Mouse (Mus musculus): ENCODE results near the gene Slc22a1. TPM values are rescaled to one million over a fixed set of nuclear protein-coding genes. Genes with fewer than 3 reads are reported as not detected.

Gene Slc22a1
- 6.8 and 6.9 TPM in 2 replicates for polyA plus RNA-seq (2015; fragmentation: Nextera tagmentation; extraction: Ambion mirVana)

GRCm38 (mm10) chr17:12675646-12676045 lies at the start of gene Slc22a1:
Gene Slc22a1, minus strand, starts transcription at chr17:12675829.
- H3K4me3 ChIP-seq (replicated peaks): no peak within 1 kb of the TSS
- H3K27ac ChIP-seq: peak within 1 kb of the TSS; percentile 56
- H3K9ac ChIP-seq: no peak within 1 kb of the TSS
- H3K4me1 ChIP-seq: peaks cover 3% of the 10 kb centered on the region; the same call in 1 of the 2 replicates
- no peaks in the 10 kb centered on the region; the same call in 1 of the 2 replicates for H3K9me3 ChIP-seq (replicated peaks)
- no peaks in the 10 kb centered on the region for H3K27me3 ChIP-seq
- 76% methylated on average over 7 of the region's 7 CpGs for WGBS
- no peak for ATAC-seq (replicated peaks; ENCODE audit: low FRiP score)
- peaks cover 8% of the 10 kb centered on the region for H3K36me3 ChIP-seq
- H3K4me2 ChIP-seq: no peak within 1 kb of the TSS

DNA sequence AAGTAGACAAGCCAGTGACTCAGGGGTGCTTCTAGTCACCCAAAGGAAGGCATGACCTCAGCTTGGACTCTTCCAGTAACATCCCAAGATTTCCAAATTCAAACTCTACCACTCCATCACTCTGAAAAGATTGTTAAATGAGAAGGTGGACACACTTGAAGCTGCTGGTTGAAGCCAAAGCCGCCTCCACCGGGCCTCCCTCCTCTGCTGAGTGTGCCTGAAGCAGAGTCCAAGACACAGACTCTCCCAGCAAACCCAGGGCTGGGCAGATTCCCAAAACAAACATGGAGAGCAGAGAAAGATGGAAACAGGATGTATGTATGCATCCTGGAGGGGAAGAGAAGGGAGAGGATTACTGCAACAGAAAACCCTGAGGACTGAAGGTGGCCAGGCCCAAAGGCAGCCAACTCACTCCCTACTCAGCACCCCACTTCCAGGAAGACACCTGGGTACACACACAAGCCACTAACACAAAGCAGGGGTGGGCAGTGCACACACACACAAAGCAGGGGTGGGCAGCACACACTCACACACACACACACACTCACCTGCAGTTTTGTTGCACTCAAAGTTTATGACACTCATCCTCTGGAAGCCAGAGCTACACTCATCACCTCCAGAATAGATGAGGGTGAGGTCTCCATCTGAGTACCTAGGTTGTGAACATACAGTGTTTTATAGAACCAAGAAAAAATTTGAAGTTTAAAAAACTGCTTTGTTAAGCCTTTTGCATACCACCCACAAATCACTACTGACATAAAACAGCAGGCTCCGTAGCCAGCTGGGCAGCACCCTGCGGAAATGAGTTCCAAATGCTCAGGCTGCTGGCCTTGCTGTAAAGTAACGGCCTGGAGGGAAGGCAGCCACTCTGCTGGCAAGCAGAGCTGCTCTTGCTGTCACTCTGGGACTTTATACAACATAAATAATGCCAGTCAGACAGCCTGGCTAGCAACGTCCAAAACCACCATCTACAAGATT lies 49.4 kb upstream of the Slc22a1 start:
- WGBS: 24% methylated on average over 6 of the region's 6 CpGs
- H3K36me3 ChIP-seq: peaks cover 54% of the 10 kb centered on the region
- peak overlapping the region; percentile 92 for H3K27ac ChIP-seq
- no peak overlapping the region for H3K9ac ChIP-seq
- peak; percentile 65 for ATAC-seq (replicated peaks; ENCODE audit: low FRiP score)
- H3K4me1 ChIP-seq: peaks cover 64% of the 10 kb centered on the region
- H3K27me3 ChIP-seq: no peaks in the 10 kb centered on the region
- H3K9me3 ChIP-seq (replicated peaks): no peaks in the 10 kb centered on the region
- H3K4me2 ChIP-seq: no peak overlapping the region
- no peak overlapping the region for H3K4me3 ChIP-seq (replicated peaks)

- 0 out of 2 replicates have a peak, but pooled peaks have one; percentile 5 for ATAC-seq (replicated peaks; ENCODE audit: low FRiP score)
- Histone ChIP-seq H3K36me3 (peaks cover 54% of the 10 kb centered on the region), H3K27ac (peak overlapping the region; percentile 92), H3K4me2 (no peak overlapping the region), H3K9ac (no peak overlapping the region), H3K27me3 (no peaks in the 10 kb centered on the region), H3K4me1 (peaks cover 64% of the 10 kb centered on the region), H3K9me3 (replicated peaks) (no peaks in the 10 kb centered on the region), H3K4me3 (replicated peaks) (no peak overlapping the region)
- 70% methylated on average over 5 of the region's 5 CpGs for WGBS
Measured at GRCm38 (mm10) chr17:12723986-12724766, 48.5 kb upstream of the Slc22a1 start.

GRCm38 (mm10) chr17:12722622-12723021 lies 47.0 kb upstream of the Slc22a1 start:
- no peak overlapping the region for H3K4me2 ChIP-seq
- peaks cover 60% of the 10 kb centered on the region for H3K4me1 ChIP-seq
- H3K27ac ChIP-seq: peak overlapping the region; percentile 92
- peak; percentile 73 for ATAC-seq (replicated peaks; ENCODE audit: low FRiP score)
- H3K36me3 ChIP-seq: peaks cover 62% of the 10 kb centered on the region
- no peaks in the 10 kb centered on the region for H3K9me3 ChIP-seq (replicated peaks)
- no peak overlapping the region for H3K4me3 ChIP-seq (replicated peaks)
- WGBS: 24% methylated on average over 8 of the region's 8 CpGs
- no peaks in the 10 kb centered on the region for H3K27me3 ChIP-seq
- H3K9ac ChIP-seq: no peak overlapping the region

DNA sequence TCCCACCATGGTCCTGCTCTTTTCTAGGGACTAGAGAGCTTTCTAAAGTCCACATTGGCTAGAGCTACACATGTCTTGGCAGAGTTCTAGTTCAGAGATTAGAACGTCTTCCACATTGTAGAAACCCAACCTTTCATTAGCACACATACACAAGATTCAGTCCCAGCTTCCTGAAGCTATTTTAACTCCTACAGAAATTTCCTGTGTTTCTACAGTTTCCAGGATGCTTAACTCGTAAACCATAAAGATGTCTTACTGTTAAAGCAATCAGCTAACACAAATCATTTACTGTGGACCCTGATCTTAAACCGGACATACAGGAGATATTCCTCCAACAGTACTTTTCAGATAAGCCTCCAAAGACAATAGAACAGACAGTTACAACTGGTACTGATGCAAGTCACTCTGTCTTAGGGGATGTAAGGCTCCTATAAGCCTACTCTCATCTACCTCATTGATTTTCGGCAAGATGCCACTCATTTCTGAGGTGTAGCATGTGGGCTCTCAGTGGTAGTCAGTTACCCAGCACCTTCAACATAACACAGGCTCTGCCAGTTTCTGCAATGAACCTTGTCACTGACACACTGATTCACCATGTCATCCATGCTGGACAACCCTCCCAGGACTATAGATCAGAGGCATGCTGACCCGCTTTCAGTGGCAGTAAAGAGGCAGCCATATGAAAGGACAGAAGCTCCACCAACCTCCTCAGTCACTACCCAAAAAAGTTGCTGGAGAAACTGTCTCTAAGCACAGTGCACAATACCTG lies 45.7 kb upstream of the Slc22a1 start:
- Histone ChIP-seq H3K4me3 (replicated peaks) (no peak overlapping the region), H3K27ac (peak overlapping the region; percentile 92), H3K4me1 (peaks cover 54% of the 10 kb centered on the region), H3K9ac (no peak overlapping the region), H3K4me2 (no peak overlapping the region), H3K36me3 (peaks cover 76% of the 10 kb centered on the region), H3K27me3 (no peaks in the 10 kb centered on the region), H3K9me3 (replicated peaks) (no peaks in the 10 kb centered on the region)
- 66% methylated on average over 5 of the region's 5 CpGs for WGBS
- ATAC-seq (replicated peaks; ENCODE audit: low FRiP score): no peak

GRCm38 (mm10) chr17:12718251-12718650 lies 42.6 kb upstream of the Slc22a1 start:
- Histone ChIP-seq H3K36me3 (peaks cover 100% of the 10 kb centered on the region), H3K4me3 (replicated peaks) (no peak overlapping the region), H3K9me3 (replicated peaks) (no peaks in the 10 kb centered on the region), H3K4me1 (peaks cover 25% of the 10 kb centered on the region), H3K9ac (no peak overlapping the region), H3K27ac (no peak overlapping the region), H3K27me3 (no peaks in the 10 kb centered on the region), H3K4me2 (no peak overlapping the region)
- WGBS: 60% methylated on average over 7 of the region's 7 CpGs
- no peak for ATAC-seq (replicated peaks; ENCODE audit: low FRiP score)

- Histone ChIP-seq H3K9ac (no peak overlapping the region), H3K27ac (no peak overlapping the region), H3K9me3 (replicated peaks) (no peaks in the 10 kb centered on the region), H3K36me3 (peaks cover 100% of the 10 kb centered on the region), H3K27me3 (no peaks in the 10 kb centered on the region), H3K4me1 (peaks cover 17% of the 10 kb centered on the region), H3K4me2 (no peak overlapping the region), H3K4me3 (replicated peaks) (no peak overlapping the region)
- no peak for ATAC-seq (replicated peaks; ENCODE audit: low FRiP score)
- 67% methylated on average over 4 of the region's 4 CpGs for WGBS
Measured at GRCm38 (mm10) chr17:12717445-12717844, 41.8 kb upstream of the Slc22a1 start.

GRCm38 (mm10) chr17:12715032-12715431 lies 39.4 kb upstream of the Slc22a1 start:
- Histone ChIP-seq H3K4me1 (no peaks in the 10 kb centered on the region), H3K4me3 (replicated peaks) (no peak overlapping the region), H3K36me3 (peaks cover 98% of the 10 kb centered on the region)

GRCm38 (mm10) chr17:12714080-12714561 lies 38.5 kb upstream of the Slc22a1 start:
- no peak for ATAC-seq (replicated peaks; ENCODE audit: low FRiP score)

More at GRCm38 (mm10) chr17:12715032-12715431, 39.4 kb upstream of the Slc22a1 start:
- Histone ChIP-seq H3K9ac (no peak overlapping the region), H3K27me3 (no peaks in the 10 kb centered on the region), H3K27ac (no peak overlapping the region), H3K9me3 (replicated peaks) (no peaks in the 10 kb centered on the region), H3K4me2 (no peak overlapping the region)
- ATAC-seq (replicated peaks; ENCODE audit: low FRiP score): no peak
- WGBS: 78% methylated on average over 1 of the region's 1 CpGs

GRCm38 (mm10) chr17:12712993-12713392 lies 37.4 kb upstream of the Slc22a1 start:
- Histone ChIP-seq H3K27ac (no peak overlapping the region), H3K36me3 (peaks cover 92% of the 10 kb centered on the region), H3K4me2 (no peak overlapping the region), H3K9ac (no peak overlapping the region), H3K9me3 (replicated peaks) (no peaks in the 10 kb centered on the region), H3K4me3 (replicated peaks) (no peak overlapping the region), H3K27me3 (no peaks in the 10 kb centered on the region), H3K4me1 (no peaks in the 10 kb centered on the region)
- WGBS: 83% methylated on average over 3 of the region's 3 CpGs
- ATAC-seq (replicated peaks; ENCODE audit: low FRiP score): no peak

More at GRCm38 (mm10) chr17:12714080-12714561, 38.5 kb upstream of the Slc22a1 start:
- Histone ChIP-seq H3K36me3 (peaks cover 95% of the 10 kb centered on the region), H3K27ac (peak overlapping the region; percentile 3; the same call in 1 of the 2 replicates), H3K4me3 (replicated peaks) (no peak overlapping the region), H3K27me3 (no peaks in the 10 kb centered on the region), H3K9ac (no peak overlapping the region), H3K4me2 (no peak overlapping the region), H3K4me1 (no peaks in the 10 kb centered on the region), H3K9me3 (replicated peaks) (no peaks in the 10 kb centered on the region)
- 79% methylated on average over 5 of the region's 5 CpGs for WGBS

- no peak overlapping the region for H3K4me3 ChIP-seq (replicated peaks)
- no peak overlapping the region for H3K27ac ChIP-seq
- ATAC-seq (replicated peaks; ENCODE audit: low FRiP score): no peak
- H3K4me2 ChIP-seq: no peak overlapping the region
- H3K36me3 ChIP-seq: peaks cover 89% of the 10 kb centered on the region
- no peaks in the 10 kb centered on the region for H3K27me3 ChIP-seq
- no peak overlapping the region for H3K9ac ChIP-seq
- no peaks in the 10 kb centered on the region for H3K4me1 ChIP-seq
- no peaks in the 10 kb centered on the region for H3K9me3 ChIP-seq (replicated peaks)
Measured at GRCm38 (mm10) chr17:12712191-12712590, 36.6 kb upstream of the Slc22a1 start.

All from kidney, embryonic 15.5 days (tissue).